Mouse (Mus musculus) left cerebral cortex, adult 18-20 months (tissue): Measurements from ENCODE around the gene Cenpl. TPM values are rescaled to one million over a fixed set of nuclear protein-coding genes. Genes with fewer than 3 reads are reported as not detected.
"Not testable (repeated sequence)": the region's sequence is repeated elsewhere in the genome, so short reads cannot be mapped to it uniquely, and the experiment has no call there.

Experiments used
- DNase-seq, 2 experiments: peaks; one replicate each; pipeline ENCODE4 v3.0.0; 2021 to 2022; ENCODE audit warnings: low spot score in 2 of 2, mixed read lengths in 1 of 2
- long read RNA-seq, 2 experiments: library from polyadenylated mRNA; stranded (forward); transcript quantifications; one replicate each; pipeline ENCODE4 v2.0.0; 2021
- total RNA-seq, 2 experiments: library from RNA; stranded (reverse); gene quantifications; 2 replicates each; pipeline ENCODE4 v1.2.3; 2021

Gene Cenpl
- total RNA-seq = 1 to 10 TPM; 1.6 to 2.1 TPM
- long read RNA-seq, experiment 1, partial matches to known transcripts = 0 of 5 reads
- long read RNA-seq, experiment 1, other reads (novel, unspliced or antisense) = 1 of 5 reads
- long read RNA-seq, experiment 2, partial matches to known transcripts = 1 of 1 reads
- long read RNA-seq, experiment 2, other reads (novel, unspliced or antisense) = 0 of 1 reads

GRCm38 (mm10) chr1:161070352-161071271 is at the start of gene Cenpl, which contains the start of gene Dars2:
Gene Cenpl (plus strand): TSS chr1:161070713.
Gene Dars2 (minus strand): TSS chr1:161070658.
- peak; percentile 95 to 98 for DNase-seq

- no peak for DNase-seq
Observed at GRCm38 (mm10) chr1:161025410-161026210, 44.9 kb upstream of the Cenpl start.

GRCm38 (mm10) chr1:161027196-161027595 is 43.3 kb upstream of the Cenpl start:
- no peak for DNase-seq

GRCm38 (mm10) chr1:161028427-161028826 is 42.1 kb upstream of the Cenpl start:
- DNase-seq = not testable (repeated sequence)

GRCm38 (mm10) chr1:161030058-161030457 is 40.5 kb upstream of the Cenpl start:
- no peak for DNase-seq

GRCm38 (mm10) chr1:161031881-161032280 is 38.6 kb upstream of the Cenpl start:
- no peak for DNase-seq

GRCm38 (mm10) chr1:161032345-161032744 is 38.2 kb upstream of the Cenpl start:
- no peak for DNase-seq

GRCm38 (mm10) chr1:161033856-161034434 is 36.6 kb upstream of the Cenpl start:
- DNase-seq = no peak

- peak; percentile 97 for DNase-seq
Observed at GRCm38 (mm10) chr1:161034435-161035280, 35.9 kb upstream of the Cenpl start, which contains the start of gene Zbtb37. Gene Zbtb37 (minus strand): TSS chr1:161034849.

- peak; percentile 48 to 49 for DNase-seq
Observed at GRCm38 (mm10) chr1:161035281-161035785, 35.2 kb upstream of the Cenpl start.

- no peak for DNase-seq
Observed at GRCm38 (mm10) chr1:161035786-161036404, 34.6 kb upstream of the Cenpl start.

GRCm38 (mm10) chr1:161036411-161036841 is 34.1 kb upstream of the Cenpl start:
- no peak for DNase-seq

- DNase-seq = no peak
Observed at GRCm38 (mm10) chr1:161037026-161037425, 33.5 kb upstream of the Cenpl start.

GRCm38 (mm10) chr1:161037599-161037998 is 32.9 kb upstream of the Cenpl start:
- no peak for DNase-seq

- no peak for DNase-seq
Observed at GRCm38 (mm10) chr1:161038004-161038403, 32.5 kb upstream of the Cenpl start.

GRCm38 (mm10) chr1:161038968-161039721 is 31.4 kb upstream of the Cenpl start:
- DNase-seq = no peak

- DNase-seq = no peak
Observed at GRCm38 (mm10) chr1:161039741-161040425, 30.6 kb upstream of the Cenpl start.

- DNase-seq = no peak
Observed at GRCm38 (mm10) chr1:161040426-161040770, 30.1 kb upstream of the Cenpl start.
